Mouse (Mus musculus) heart, postnatal 36 days (tissue): ENCODE measurements around the gene Olfr1353. TPM values are rescaled to one million over a fixed set of nuclear protein-coding genes. Genes with fewer than 3 reads are reported as not detected.
"Not testable (repeated sequence)": the region's sequence is repeated elsewhere in the genome, so short reads cannot be mapped to it uniquely, and the experiment has no call there.

Experiments
- DNase-seq, 2 experiments: peaks; one replicate each; pipeline ENCODE4 v3.0.0; 2021 to 2022
- intact Hi-C: fragments of 180-260 bp; cut with DNase I; formaldehyde crosslinking; loops from one replicate; pipeline ENCODE4 v1.15.1; 2025
- total RNA-seq, 2 experiments: library from RNA; stranded (reverse); gene quantifications; 2 replicates each; pipeline ENCODE4 v1.2.3; 2021

Gene Olfr1353
- not detected for total RNA-seq

DNA sequence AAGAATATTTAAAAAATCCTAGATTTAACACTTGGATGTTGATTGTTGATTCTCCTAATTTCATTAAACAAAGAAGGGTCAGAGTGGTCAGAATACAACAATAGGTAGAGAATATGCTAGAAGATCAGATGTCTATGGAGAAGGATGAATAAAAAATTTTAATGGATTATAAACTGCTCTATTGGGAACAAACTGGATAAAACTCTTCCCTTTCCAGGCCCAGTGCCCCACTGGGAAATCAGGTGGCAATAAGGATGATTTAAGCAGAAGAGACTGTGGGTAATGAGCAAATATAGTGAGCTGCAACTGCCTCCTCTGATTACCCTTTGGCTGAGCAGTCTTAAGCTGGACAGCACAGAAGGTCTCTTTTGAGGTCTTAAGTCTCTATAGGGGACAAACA lies at the start of gene Olfr1353:
Gene Olfr1353, plus strand, starts transcription at position 301 of the 400 bp plus-strand sequence.
- intact Hi-C loops = not testable (repeated sequence)

DNA sequence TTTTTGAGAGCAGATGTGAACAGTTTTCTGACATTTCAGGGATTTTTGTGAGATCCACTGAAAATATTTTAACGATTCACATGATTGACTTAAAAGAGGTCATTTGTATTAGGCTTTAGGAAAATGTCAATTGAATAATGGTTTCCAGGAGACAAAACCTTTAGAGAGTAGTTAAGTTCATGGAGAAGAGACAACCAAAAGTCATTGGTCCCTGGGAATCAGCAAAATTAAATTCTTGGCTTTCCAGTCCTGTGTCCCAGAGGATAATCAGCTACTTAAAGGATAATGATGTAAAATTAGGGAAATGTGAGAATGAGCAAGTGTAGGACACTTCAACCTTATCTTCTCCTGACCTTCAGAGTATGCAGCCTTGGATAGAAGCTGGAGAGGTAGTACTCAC lies 12.8 kb upstream of the Olfr1353 start, which contains the start of gene Olfr8:
Gene Olfr8, plus strand, starts transcription at position 301 of the 400 bp plus-strand sequence.
- intact Hi-C loops, DNase-seq: not testable (repeated sequence)

More for the DNA sequence above, at the start of gene Olfr1353:
- DNase-seq = not testable (repeated sequence)

DNA sequence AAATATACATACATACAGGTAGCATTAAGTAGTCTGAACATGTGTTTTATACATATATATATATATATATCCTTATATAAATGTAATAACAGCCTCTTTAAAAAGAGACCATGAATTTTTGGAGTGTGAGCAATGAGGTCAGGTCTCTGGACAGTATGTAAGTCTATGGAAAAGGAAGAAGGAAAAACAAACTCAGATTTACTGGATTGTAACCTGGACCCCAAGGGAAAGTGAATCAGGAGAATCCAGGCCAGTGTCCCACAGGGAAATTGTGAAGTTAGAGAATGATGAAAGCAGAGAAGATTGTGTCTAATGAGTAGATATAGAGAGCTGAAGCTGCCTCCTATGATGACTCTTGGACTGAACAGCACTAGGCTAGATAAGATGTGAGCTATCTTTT lies 17.6 kb downstream of the Olfr1353 start, which contains the start of gene Olfr1352:
Gene Olfr1352, plus strand, starts transcription at position 301 of the 400 bp plus-strand sequence.
- intact Hi-C loops = no loop called here

DNA sequence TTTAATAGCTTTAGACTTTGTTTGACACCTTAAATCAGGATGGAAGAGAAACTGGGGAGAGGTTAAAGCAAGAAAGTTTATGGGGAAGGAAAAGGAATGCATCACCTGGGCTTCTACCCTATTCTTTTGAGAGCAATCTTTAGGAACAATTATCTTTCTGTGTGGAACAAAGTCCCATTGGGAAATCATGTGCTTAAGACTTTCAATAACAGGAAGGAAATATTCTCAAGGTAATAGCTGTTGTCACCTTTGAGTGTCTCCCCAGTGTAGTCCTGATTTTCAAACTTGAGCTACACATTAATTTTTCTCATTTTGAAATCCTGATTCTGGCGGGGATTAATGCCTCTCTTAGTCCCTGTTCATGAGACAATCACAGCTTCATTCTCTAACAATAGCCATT lies 49.1 kb downstream of the Olfr1353 start, which contains the start of gene Olfr1351:
Gene Olfr1351, plus strand, starts transcription at position 301 of the 400 bp plus-strand sequence.
- intact Hi-C loops = no loop called here
- no peak for DNase-seq

More for the DNA sequence above, 17.6 kb downstream of the Olfr1353 start, which contains the start of gene Olfr1352:
- DNase-seq = no peak

Other genes starting within 250 kb of the Olfr1353 start
- gene Casp14, start 245.0 kb upstream of the Olfr1353 start, total RNA-seq = not detected
- gene Ccdc105, start 210.2 kb upstream of the Olfr1353 start, total RNA-seq = not detected
- under 1 TPM in 1 of 2 experiments, not detected in 1; 0.30 TPM for gene Slc1a6, start 182.8 kb upstream of the Olfr1353 start, total RNA-seq
- not detected for gene Olfr1356, start 111.1 kb upstream of the Olfr1353 start, total RNA-seq
- gene Olfr1355, start 87.8 kb upstream of the Olfr1353 start, total RNA-seq = not detected
- gene Olfr1354, start 50.1 kb upstream of the Olfr1353 start, total RNA-seq = not detected
- gene Olfr8, start 12.7 kb upstream of the Olfr1353 start, total RNA-seq = not detected
- gene Olfr1352, start 17.7 kb downstream of the Olfr1353 start, total RNA-seq = not detected
- not detected for gene Olfr1351, start 49.2 kb downstream of the Olfr1353 start, total RNA-seq
- not detected for gene Olfr57, start 65.4 kb downstream of the Olfr1353 start, total RNA-seq
- 10 to 100 TPM; 12.5 to 12.8 TPM for gene 2610008E11Rik, start 134.3 kb downstream of the Olfr1353 start, total RNA-seq
- gene Vmn2r80, start 185.5 kb downstream of the Olfr1353 start, total RNA-seq = not detected